Mouse (Mus musculus) midbrain, embryonic 14.5 days (tissue): ENCODE measurements around the gene Sox8. TPM values are rescaled to one million over a fixed set of nuclear protein-coding genes. Genes with fewer than 3 reads are reported as not detected.
A peak's percentile ranks its signal among the peaks of the same experiment; 100 is the strongest.

Experiments used
- ATAC-seq: fragments of 200-750 bp; cut with Nextera tagmentation; 2 replicates; pipeline ENCODE4 v1.8.0; 2017; ENCODE audit warnings: moderate number of reproducible peaks, moderate library complexity; ENCODE audit not compliant: low FRiP score, low TSS enrichment
- DNase-seq: peaks from one replicate; pipeline ENCODE4 v3.0.0-alpha.2; 2015
- H3K27ac ChIP-seq: fragments of 300-500 bp; sonication (generic); replicated peaks from 2 replicates; pipeline ENCODE4 v1.5.1; 2014; ENCODE audit warnings: mild to moderate bottlenecking, low read depth, low read length, moderate library complexity
- H3K27me3 ChIP-seq: fragments of 300-500 bp; sonication (generic); 2 replicates; pipeline ENCODE4 v1.6.1; 2014; ENCODE audit warnings: low read length, control low read depth, mixed read lengths; ENCODE audit not compliant: control insufficient read depth, insufficient read depth
- H3K36me3 ChIP-seq: fragments of 300-500 bp; sonication (generic); 2 replicates; pipeline ENCODE4 v1.6.1; 2014; ENCODE audit warnings: low read length, control low read depth; ENCODE audit not compliant: control insufficient read depth, insufficient read depth
- H3K4me1 ChIP-seq: fragments of 300-500 bp; sonication (generic); 2 replicates; pipeline ENCODE4 v1.6.1; 2014; ENCODE audit warnings: mild to moderate bottlenecking, antibody characterized with exemption, low read length, control low read depth; ENCODE audit not compliant: control insufficient read depth, insufficient read depth
- H3K4me2 ChIP-seq: fragments of 300-500 bp; sonication (generic); 2 replicates; pipeline ENCODE4 v1.6.1; 2014; ENCODE audit warnings: mild to moderate bottlenecking, low read length, moderate library complexity
- H3K4me3 ChIP-seq: fragments of 300-500 bp; sonication (generic); replicated peaks from 2 replicates; pipeline ENCODE4 v1.5.1; 2014; ENCODE audit warnings: low read depth, low read length
- H3K9ac ChIP-seq: fragments of 300-500 bp; sonication (generic); replicated peaks from 2 replicates; pipeline ENCODE4 v1.6.1; 2014; ENCODE audit warnings: mild to moderate bottlenecking, low read length, moderate library complexity
- H3K9me3 ChIP-seq: fragments of 300-500 bp; sonication (generic); 2 replicates; pipeline ENCODE4 v1.6.1; 2016; ENCODE audit warnings: low read length, control low read depth, mixed read lengths; ENCODE audit not compliant: control insufficient read depth
- WGBS: fragments of 180-500 bp; shearing (Covaris S2); extraction: QIAGEN DNeasy Blood & Tissue Kit; methylation state at CpG from one replicate; pipeline ENCODE4 v1.1.7; 2014; 5-methylcytosine and 5-hydroxymethylcytosine counted together
- polyA plus RNA-seq: library from polyadenylated mRNA; unstranded; fragments of >200 nt; fragmentation: Nextera tagmentation; extraction: Ambion mirVana; gene quantifications from 2 replicates; pipeline ENCODE4 v1.2.1, GENCODE M21; 2014

Gene Sox8
- polyA plus RNA-seq, 1 experiment from 2014 or later = 8.0 TPM

DNA sequence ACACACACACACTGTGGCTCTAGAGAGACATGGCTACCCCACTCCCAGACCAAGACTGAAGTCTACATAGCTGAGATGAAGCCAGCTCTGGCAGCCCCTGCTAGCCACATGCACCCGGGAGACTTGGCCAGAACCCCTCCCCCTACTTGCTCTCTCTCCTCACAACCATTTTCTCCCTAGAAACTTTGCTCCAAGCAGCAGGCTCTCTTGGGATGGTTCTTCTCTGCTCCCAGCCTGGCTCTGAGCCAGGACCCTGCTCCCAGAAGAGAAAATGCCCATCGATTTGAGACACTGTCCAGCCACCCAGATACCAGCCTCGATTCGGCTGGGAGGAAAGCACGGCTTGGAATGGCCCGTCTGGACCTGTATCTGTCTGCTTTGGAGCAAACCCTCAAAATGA is 5.2 kb downstream of the Sox8 start:
- 26% methylated on average over 6 of the region's 6 CpGs for WGBS
- DNase-seq (peak; percentile 62), ATAC-seq (no peak)
- Histone ChIP-seq H3K27ac (peak overlapping the region; percentile 56), H3K4me2 (peak overlapping the region; percentile 22), H3K9me3 (no peaks in the 10 kb centered on the region), H3K9ac (no peak overlapping the region), H3K4me1 (peaks cover 34% of the 10 kb centered on the region), H3K36me3 (no peaks in the 10 kb centered on the region), H3K27me3 (peaks cover 21% of the 10 kb centered on the region), H3K4me3 (no peak overlapping the region)

- peaks cover 27% of the 10 kb centered on the region for H3K4me1 ChIP-seq
- H3K9ac ChIP-seq = no peak overlapping the region
- H3K9me3 ChIP-seq = no peaks in the 10 kb centered on the region
- no peak overlapping the region for H3K4me3 ChIP-seq
- H3K36me3 ChIP-seq = no peaks in the 10 kb centered on the region
- no peak overlapping the region for H3K4me2 ChIP-seq
- peaks cover 13% of the 10 kb centered on the region for H3K27me3 ChIP-seq
- WGBS = 74% methylated on average over 5 of the region's 5 CpGs
- H3K27ac ChIP-seq = no peak overlapping the region
- ATAC-seq (no peak), DNase-seq (no peak)
These were observed 6.0 kb downstream of the Sox8 start for GRCm38 (mm10) chr17:25564481-25564880.

GRCm38 (mm10) chr17:25561223-25562028 is 9.1 kb downstream of the Sox8 start:
- 16% methylated on average over 16 of the region's 16 CpGs for WGBS
- Histone ChIP-seq H3K9ac (no peak overlapping the region), H3K4me1 (peaks cover 32% of the 10 kb centered on the region), H3K36me3 (no peaks in the 10 kb centered on the region), H3K27ac (peak overlapping the region; percentile 77), H3K9me3 (no peaks in the 10 kb centered on the region), H3K27me3 (no peaks in the 10 kb centered on the region), H3K4me3 (no peak overlapping the region), H3K4me2 (no peak overlapping the region)
- DNase-seq = peak; percentile 74
- peak; percentile 80 for ATAC-seq

GRCm38 (mm10) chr17:25560554-25561222 is 9.8 kb downstream of the Sox8 start:
- Histone ChIP-seq H3K9ac (no peak overlapping the region), H3K4me1 (peaks cover 40% of the 10 kb centered on the region), H3K27ac (peak overlapping the region; percentile 77), H3K4me2 (no peak overlapping the region), H3K9me3 (no peaks in the 10 kb centered on the region), H3K4me3 (no peak overlapping the region), H3K36me3 (no peaks in the 10 kb centered on the region), H3K27me3 (no peaks in the 10 kb centered on the region)
- WGBS = 47% methylated on average over 5 of the region's 5 CpGs
- DNase-seq = no peak
- no peak for ATAC-seq

DNA sequence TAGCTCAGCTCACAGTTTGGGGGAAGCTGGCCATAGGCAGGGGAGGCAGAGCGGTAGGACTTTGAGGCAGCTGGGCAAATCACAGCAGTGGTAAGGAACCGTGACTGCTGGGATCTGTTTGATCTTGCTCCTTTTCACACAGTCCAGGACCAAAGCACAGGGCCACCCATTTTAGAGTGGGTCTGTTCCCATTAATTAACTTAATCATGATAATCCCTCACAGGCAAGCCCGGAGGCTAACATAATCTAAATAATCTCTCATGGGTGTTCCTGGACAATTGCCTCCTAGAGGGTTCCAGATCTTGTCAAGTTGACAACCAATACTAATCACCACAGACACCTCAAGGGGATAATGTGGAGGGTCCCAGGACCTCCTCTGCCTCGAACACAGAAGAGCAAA is 10.9 kb downstream of the Sox8 start:
- Histone ChIP-seq H3K4me1 (peaks cover 38% of the 10 kb centered on the region), H3K4me3 (no peak overlapping the region), H3K9me3 (no peaks in the 10 kb centered on the region), H3K9ac (no peak overlapping the region), H3K27ac (no peak overlapping the region), H3K36me3 (no peaks in the 10 kb centered on the region), H3K27me3 (no peaks in the 10 kb centered on the region), H3K4me2 (no peak overlapping the region)
- WGBS = 6% methylated on average over 4 of the region's 4 CpGs
- ATAC-seq (no peak), DNase-seq (peak; percentile 37)

DNA sequence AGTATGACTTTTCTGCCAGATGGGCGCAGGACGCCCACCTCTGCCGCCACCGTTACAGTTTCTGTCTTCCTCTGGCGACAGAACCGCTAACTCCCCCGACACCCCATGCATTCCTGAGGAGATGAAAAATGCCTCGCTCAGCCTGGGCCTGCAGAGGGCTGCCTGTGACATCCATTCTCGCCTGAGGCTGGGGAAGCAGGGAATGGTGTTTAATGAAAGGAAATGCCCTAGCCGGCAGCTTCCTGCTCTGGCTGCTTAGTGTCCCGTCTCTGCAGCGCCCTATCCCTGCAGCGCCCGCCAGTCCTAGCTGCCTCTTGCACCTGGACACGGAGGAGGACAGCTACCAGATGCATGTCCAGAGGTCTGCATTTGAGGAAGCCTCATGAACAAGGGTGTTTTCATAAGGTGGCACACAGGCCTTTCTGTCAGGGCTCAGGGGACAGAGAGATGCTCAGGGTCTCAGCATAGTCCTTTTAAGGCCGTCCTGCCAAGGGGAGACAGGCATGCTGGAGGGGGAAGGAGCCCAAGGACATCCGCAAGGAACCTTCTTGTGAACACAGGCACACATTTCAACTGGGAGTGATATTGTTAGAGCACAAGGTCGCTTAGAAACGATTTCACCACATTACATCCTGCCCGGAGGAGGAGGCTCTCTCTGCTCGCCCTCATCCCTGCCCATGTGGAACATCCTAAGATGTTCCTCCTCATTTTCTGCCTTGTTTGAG is 13.7 kb downstream of the Sox8 start:
- H3K27me3 ChIP-seq = no peaks in the 10 kb centered on the region
- peaks cover 37% of the 10 kb centered on the region for H3K4me1 ChIP-seq
- peak overlapping the region; percentile 27 for H3K4me3 ChIP-seq
- H3K36me3 ChIP-seq = no peaks in the 10 kb centered on the region
- H3K9me3 ChIP-seq = no peaks in the 10 kb centered on the region
- H3K9ac ChIP-seq = peak overlapping the region; percentile 49
- ATAC-seq (0 out of 2 replicates have a peak, but pooled peaks have one; percentile 19), DNase-seq (peak; percentile 79)
- 14% methylated on average over 21 of the region's 21 CpGs for WGBS
- peak overlapping the region; percentile 78 for H3K27ac ChIP-seq
- H3K4me2 ChIP-seq = peak overlapping the region; percentile 62

GRCm38 (mm10) chr17:25555666-25556629 is 14.5 kb downstream of the Sox8 start:
- H3K27me3 ChIP-seq = no peaks in the 10 kb centered on the region
- DNase-seq = peak; percentile 81
- ATAC-seq = peak; percentile 62; the same call in 1 of the 2 replicates
- peak overlapping the region; percentile 78 for H3K27ac ChIP-seq
- peak overlapping the region; percentile 27 for H3K4me3 ChIP-seq
- 6% methylated on average over 29 of the region's 29 CpGs for WGBS
- H3K9me3 ChIP-seq = no peaks in the 10 kb centered on the region
- peak overlapping the region; percentile 49 for H3K9ac ChIP-seq
- no peaks in the 10 kb centered on the region for H3K36me3 ChIP-seq
- H3K4me1 ChIP-seq = peaks cover 29% of the 10 kb centered on the region
- H3K4me2 ChIP-seq = peak overlapping the region; percentile 62

DNA sequence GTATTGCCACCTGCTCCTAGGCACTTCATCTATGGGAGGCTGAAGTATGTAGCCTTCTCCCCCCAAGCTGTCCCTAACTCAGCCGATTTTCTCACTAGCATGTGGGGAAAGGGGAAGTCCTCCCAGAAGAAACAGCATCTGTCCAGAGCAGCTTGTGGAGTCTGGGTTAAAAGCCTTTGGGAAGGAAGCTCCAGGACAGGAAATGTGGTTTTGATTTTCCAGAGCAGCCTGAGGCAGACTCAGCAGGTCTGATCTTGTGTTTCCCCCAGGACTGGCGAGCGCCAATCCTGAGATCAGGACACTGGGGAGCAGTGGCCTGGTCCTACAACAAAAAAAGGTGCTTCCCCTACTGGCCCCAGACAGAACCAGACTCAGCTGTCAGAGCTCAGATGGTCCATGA is 15.3 kb downstream of the Sox8 start:
- no peak overlapping the region for H3K27ac ChIP-seq
- WGBS = 63% methylated on average over 3 of the region's 3 CpGs
- ATAC-seq = no peak

More for the DNA sequence above, 15.3 kb downstream of the Sox8 start:
- Histone ChIP-seq H3K9me3 (no peaks in the 10 kb centered on the region), H3K4me1 (peaks cover 22% of the 10 kb centered on the region), H3K9ac (no peak overlapping the region), H3K4me3 (no peak overlapping the region), H3K36me3 (no peaks in the 10 kb centered on the region), H3K4me2 (no peak overlapping the region), H3K27me3 (no peaks in the 10 kb centered on the region)
- DNase-seq = no peak
